Mouse (Mus musculus) kidney, adult 2 months (tissue): ENCODE results near the gene Cacnb2.

Experiments used
- CTCF ChIP-seq: fragments of 200-500 bp; conservative IDR thresholded peaks from 2 replicates; pipeline ENCODE4 v1.5.1; 2011; ENCODE audit warnings: low read depth, mild to moderate bottlenecking, control low read depth, low read length, moderate library complexity, mixed read lengths; ENCODE audit not compliant: insufficient read depth, insufficient read length
- POLR2A ChIP-seq: fragments of 200-500 bp; IDR thresholded peaks from one replicate; pipeline ENCODE4 v1.6.1; 2011; ENCODE audit warnings: low read depth, low read length, control low read depth

DNA sequence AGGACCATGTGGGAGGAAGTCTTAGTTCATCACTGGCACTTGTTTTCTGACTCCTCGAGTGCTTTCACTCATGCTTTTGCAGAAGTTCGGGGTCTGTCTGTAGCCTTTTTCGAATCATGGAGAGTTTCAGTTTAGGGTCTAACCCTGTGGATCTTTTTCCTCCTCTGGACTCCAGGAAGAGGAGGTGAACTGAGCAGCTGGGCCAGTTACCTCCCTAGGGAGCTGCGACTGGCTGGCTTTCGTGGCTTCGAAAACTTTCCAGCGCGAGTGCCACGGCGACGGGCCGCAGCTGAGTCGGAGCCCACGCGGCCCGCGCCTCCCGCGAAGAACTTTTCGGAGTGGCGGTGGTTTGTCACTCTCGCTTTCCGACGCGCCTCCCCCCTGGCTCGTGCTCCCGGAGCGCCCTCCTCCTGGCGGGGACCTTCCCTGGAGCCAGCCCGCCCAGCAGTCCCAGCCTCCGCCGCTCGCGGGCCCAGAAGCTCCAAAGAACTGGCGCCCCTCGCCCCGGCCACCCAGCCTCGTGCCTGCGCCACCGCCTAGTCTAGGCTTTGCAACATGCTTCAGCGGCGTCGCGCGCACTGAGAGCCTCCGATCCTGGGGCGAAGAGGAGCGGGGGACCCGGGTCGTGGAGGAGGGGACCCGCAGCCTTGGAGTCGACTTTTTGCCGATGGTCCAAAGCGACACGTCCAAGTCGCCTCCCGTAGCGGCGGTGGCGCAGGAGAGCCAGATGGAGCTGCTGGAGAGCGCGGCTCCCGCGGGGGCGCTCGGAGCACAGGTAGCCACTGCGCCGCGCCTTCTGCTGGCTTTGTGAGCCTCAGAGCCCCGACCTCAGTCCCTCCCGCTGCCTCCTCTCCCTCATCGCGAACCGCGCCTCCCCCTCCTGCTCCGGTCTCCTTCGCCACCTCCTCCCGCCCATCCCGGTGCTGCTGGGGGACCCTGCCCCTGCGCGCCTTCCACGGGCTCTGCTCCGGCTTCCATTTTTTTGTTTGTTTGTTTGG, 1.2 kb downstream of the Cacnb2 start:
- TF ChIP-seq CTCF (no peak), POLR2A (no peak)
